Mouse (Mus musculus) lung, postnatal 10 days (tissue): ENCODE results near the gene Prrt1.

ENCODE experiments used
- DNase-seq: peaks from one replicate; pipeline ENCODE4 v3.0.0; 2021

Prrt1 gene

GRCm38 (mm10) chr17:34629221-34629751 is at the start of gene Prrt1:
Gene Prrt1, plus strand, starts transcription at chr17:34629533.
- no peak for DNase-seq

GRCm38 (mm10) chr17:34582528-34582927 is 46.8 kb upstream of the Prrt1 start:
- DNase-seq: no peak

GRCm38 (mm10) chr17:34583397-34583796 is 45.9 kb upstream of the Prrt1 start:
- DNase-seq: peak; percentile 65

GRCm38 (mm10) chr17:34583819-34584218 is 45.5 kb upstream of the Prrt1 start:
- no peak for DNase-seq

GRCm38 (mm10) chr17:34585121-34585520 is 44.2 kb upstream of the Prrt1 start:
- no peak for DNase-seq

- no peak for DNase-seq
These were observed 43.2 kb upstream of the Prrt1 start for GRCm38 (mm10) chr17:34585877-34586771.

- DNase-seq: peak; percentile 94
These were observed 42.4 kb upstream of the Prrt1 start for GRCm38 (mm10) chr17:34586796-34587422.

- DNase-seq: peak; percentile 97
These were observed 41.9 kb upstream of the Prrt1 start for GRCm38 (mm10) chr17:34587423-34587811.

- DNase-seq: no peak
These were observed 41.5 kb upstream of the Prrt1 start for GRCm38 (mm10) chr17:34587814-34588213.

GRCm38 (mm10) chr17:34588767-34589166 is 40.6 kb upstream of the Prrt1 start:
- DNase-seq: no peak

- no peak for DNase-seq
These were observed 40.1 kb upstream of the Prrt1 start for GRCm38 (mm10) chr17:34589206-34589605.

GRCm38 (mm10) chr17:34589681-34590101 is 39.6 kb upstream of the Prrt1 start, which contains the start of gene Gpsm3:
Gene Gpsm3, plus strand, starts transcription at chr17:34589806.
- peak; percentile 88 for DNase-seq

GRCm38 (mm10) chr17:34590154-34590987 is 39.0 kb upstream of the Prrt1 start:
- DNase-seq: no peak

- DNase-seq: peak; percentile 49
These were observed 38.0 kb upstream of the Prrt1 start, which contains the start of gene Pbx2 for GRCm38 (mm10) chr17:34591029-34591993. Gene Pbx2, plus strand, starts transcription at chr17:34591266.

GRCm38 (mm10) chr17:34591994-34592375 is 37.3 kb upstream of the Prrt1 start:
- peak; percentile 96 for DNase-seq

- peak; percentile 61 for DNase-seq
These were observed 36.5 kb upstream of the Prrt1 start for GRCm38 (mm10) chr17:34592581-34593549.

GRCm38 (mm10) chr17:34593752-34594525 is 35.4 kb upstream of the Prrt1 start:
- DNase-seq: peak; percentile 70

- DNase-seq: no peak
These were observed 33.2 kb upstream of the Prrt1 start for GRCm38 (mm10) chr17:34596098-34596497.

- peak; percentile 78 for DNase-seq
These were observed 31.7 kb upstream of the Prrt1 start, which contains the start of gene Ager for GRCm38 (mm10) chr17:34597566-34598095. Gene Ager, plus strand, starts transcription at chr17:34597862.
